ENCODE assay signal across 8 mouse cellular contexts in genomic region chr4:89524260-89525200, GRCm38 (mm10).
A peak's percentile ranks its signal among the peaks of the same experiment; 100 is the strongest.
DNase-seq lines count a peak whose midpoint lies in the region; ATAC-seq and TF ChIP-seq lines count a peak whose summit lies in the region.

No protein-coding gene starts in this region.

- H3K4me2 ChIP-seq in embryonic facial prominence, embryonic 15.5 days (replicated peaks), result peak overlapping the region; percentile 73

- no peak for TF ChIP-seq POLR2A in liver, adult 2 months (IDR thresholded peaks at IDR 0.05; ENCODE audit: extremely low read depth, insufficient read depth, low read length)

- under 1% methylated on average over 40 of the region's 40 CpGs for whole genome bisulfite sequencing in embryonic facial prominence, embryonic 15.5 days
- WGBS in heart, embryonic 10.5 days, result 1% methylated on average over 40 of the region's 40 CpGs
- 3% methylated on average over 40 of the region's 40 CpGs for WGBS in liver, adult 2 months

- H3ac ChIP-seq in C2C12 (ENCODE audit: control insufficient read depth, insufficient read length, low read depth), result peak overlapping the region; percentile 79

- H3K9me3 ChIP-seq in embryonic facial prominence, embryonic 15.5 days (replicated peaks), result no peaks in the 10 kb centered on the region
- no peaks in the 10 kb centered on the region for H3K9me3 ChIP-seq in heart, embryonic 10.5 days

- peak; percentile 87 for DNase-seq in brain, adult 2 months (ENCODE audit: low read depth, low spot score)
- peak; percentile 85 for DNase-seq in heart, embryonic 10.5 days (ENCODE audit: low spot score)
- DNase-seq in kidney, adult 9 months, result peak; percentile 66
- DNase-seq in liver, adult 2 months (ENCODE audit: extremely low read depth, low read depth, low spot score), result peak; percentile 62
- peak; percentile 77 for DNase-seq in splenic B cell, adult 2 months (ENCODE audit: low read depth, low spot score)

- H3K79me2 ChIP-seq in C2C12 (ENCODE audit: control insufficient read depth, insufficient read depth), result no peaks in the 10 kb centered on the region
- H3K79me2 ChIP-seq in liver, adult 2 months (ENCODE audit: control insufficient read depth, insufficient read depth, low read length), result no peaks in the 10 kb centered on the region

- peak overlapping the region; percentile 21 for H3K4me3 ChIP-seq in C2C12 (ENCODE audit: insufficient read depth, poor library complexity, severe bottlenecking)
- peak overlapping the region; percentile 49 for H3K4me3 ChIP-seq in embryonic facial prominence, embryonic 15.5 days (replicated peaks)
- H3K4me3 ChIP-seq in heart, embryonic 10.5 days, result peak overlapping the region; percentile 64
- H3K4me3 ChIP-seq in liver, adult 2 months (ENCODE audit: insufficient read depth, low read depth, low read length), result no peak overlapping the region

- H3K36me3 ChIP-seq in C2C12 (ENCODE audit: control insufficient read depth, insufficient read depth), result no peaks in the 10 kb centered on the region
- no peaks in the 10 kb centered on the region for H3K36me3 ChIP-seq in embryonic facial prominence, embryonic 15.5 days
- H3K36me3 ChIP-seq in heart, embryonic 10.5 days, result no peaks in the 10 kb centered on the region
- H3K36me3 ChIP-seq in liver, adult 2 months (ENCODE audit: control insufficient read depth, insufficient read depth, low read length), result no peaks in the 10 kb centered on the region
- H3K36me3 ChIP-seq in splenic B cell, adult 2 months (ENCODE audit: control insufficient read depth, insufficient read depth, low read length, poor library complexity, severe bottlenecking), result no peaks in the 10 kb centered on the region

- H3K27ac ChIP-seq in embryonic facial prominence, embryonic 15.5 days (replicated peaks), result no peak overlapping the region
- peak overlapping the region; percentile 69 for H3K27ac ChIP-seq in heart, embryonic 10.5 days
- no peak overlapping the region for H3K27ac ChIP-seq in liver, adult 2 months (replicated peaks; ENCODE audit: insufficient read depth, low read depth, low read length)

- peak overlapping the region; percentile 33; the same call in 1 of the 2 replicates for H3K9ac ChIP-seq in embryonic facial prominence, embryonic 15.5 days
- H3K9ac ChIP-seq in liver, adult 2 months (ENCODE audit: low read depth, low read length), result no peak overlapping the region

- H3K4me1 ChIP-seq in embryonic facial prominence, embryonic 15.5 days, result no peaks in the 10 kb centered on the region
- peaks cover 11% of the 10 kb centered on the region; the same call in 1 of the 2 replicates for H3K4me1 ChIP-seq in heart, embryonic 10.5 days
- H3K4me1 ChIP-seq in liver, adult 2 months (ENCODE audit: control insufficient read depth, insufficient read depth, low read length), result no peaks in the 10 kb centered on the region

- peak; percentile 59 for TF ChIP-seq CTCF in C2C12 (IDR thresholded peaks at IDR 0.05; ENCODE audit: control insufficient read depth, insufficient read depth, insufficient read length)
- peak; percentile 68 for TF ChIP-seq CTCF in liver, adult 2 months (IDR thresholded peaks at IDR 0.05; ENCODE audit: low read depth, low read length)

- H3K27me3 ChIP-seq in C2C12 (ENCODE audit: control insufficient read depth, insufficient read depth, insufficient read length), result no peaks in the 10 kb centered on the region
- H3K27me3 ChIP-seq in embryonic facial prominence, embryonic 15.5 days, result peaks cover 38% of the 10 kb centered on the region
- H3K27me3 ChIP-seq in heart, embryonic 10.5 days (ENCODE audit: insufficient read depth, poor library complexity, severe bottlenecking), result peaks cover 17% of the 10 kb centered on the region
- H3K27me3 ChIP-seq in liver, adult 2 months (ENCODE audit: control insufficient read depth, insufficient read depth, low read length), result no peaks in the 10 kb centered on the region
- no peaks in the 10 kb centered on the region for H3K27me3 ChIP-seq in splenic B cell, adult 2 months (ENCODE audit: control insufficient read depth, insufficient read depth, low read length, poor library complexity, severe bottlenecking)

- no peaks in the 10 kb centered on the region for H3K79me3 ChIP-seq in C2C12 (ENCODE audit: low read depth)

- ATAC-seq in embryonic facial prominence, embryonic 15.5 days (ENCODE audit: insufficient number of reproducible peaks, low FRiP score, low TSS enrichment, low read depth), result 0 out of 2 replicates have a peak, but pooled peaks have one; percentile 29
- ATAC-seq in monocyte, adult 5-6 weeks (replicated peaks; ENCODE audit: insufficient number of reproducible peaks, low FRiP score, low TSS enrichment, poor library complexity, severe bottlenecking), result peak; percentile 66; the same call in 1 of the 2 replicates

TF ChIP-seq in C2C12, 6 proteins besides CTCF, POLR2A, EP300 and RAD21:
- TF ChIP-seq MYOG (IDR thresholded peaks at IDR 0.05; ENCODE audit: control insufficient read depth, extremely low read depth, insufficient read length) (no peak), FOSL1 (IDR thresholded peaks at IDR 0.05; ENCODE audit: insufficient read depth, low read length, poor library complexity, severe bottlenecking) (no peak), MAX (IDR thresholded peaks at IDR 0.05) (peak; percentile 23), MYOD1 (IDR thresholded peaks at IDR 0.05; ENCODE audit: control insufficient read depth, insufficient read length, low read depth) (no peak), USF1 (IDR thresholded peaks at IDR 0.05; ENCODE audit: low read depth) (peak; percentile 19), CEBPB (IDR thresholded peaks at IDR 0.05; ENCODE audit: low read depth) (no peak)
